ENCODE assay signal across 20 mouse cellular contexts in genomic region chr15:32198076-32198475, GRCm38 (mm10). TPM values are rescaled to one million over a fixed set of nuclear protein-coding genes. Genes with fewer than 3 reads are reported as not detected.
"Had no signal": no experiment of that assay in that cellular context is flagged by ENCODE, and none has a peak within 500 bp of the region (broad histone marks: within the 10 kb centered on the region; RNA-seq: fewer than 3 reads in every experiment).

No protein-coding gene starts in this region.

- H3K9ac ChIP-seq: liver, embryonic 15.5 days; midbrain, embryonic 13.5 days; neural tube, embryonic 15.5 days; stomach, embryonic 15.5 days had no signal

- H3K9me3 ChIP-seq: limb, embryonic 10.5 days; liver, embryonic 15.5 days; midbrain, embryonic 13.5 days; neural tube, embryonic 15.5 days; stomach, embryonic 15.5 days had no signal

- H3K27ac ChIP-seq: left cerebral cortex, adult 2 months; liver, embryonic 15.5 days; midbrain, embryonic 13.5 days; neural tube, embryonic 15.5 days; stomach, embryonic 15.5 days had no signal

- H3K4me3 ChIP-seq: left cerebral cortex, adult 2 months; limb, embryonic 10.5 days; liver, embryonic 15.5 days; midbrain, embryonic 13.5 days; neural tube, embryonic 15.5 days; stomach, embryonic 15.5 days had no signal

- H3K36me3 ChIP-seq: limb, embryonic 10.5 days; liver, embryonic 15.5 days; midbrain, embryonic 13.5 days; neural tube, embryonic 15.5 days; stomach, embryonic 15.5 days had no signal

- H3K27me3 ChIP-seq: liver, embryonic 15.5 days; midbrain, embryonic 13.5 days; neural tube, embryonic 15.5 days; stomach, embryonic 15.5 days had no signal

- DNase-seq: kidney, postnatal 25 days; lung, adult 2 months; lung, postnatal 36 days; right cerebral cortex, postnatal 4 days; spleen, adult 18-20 months; thymus, postnatal 4 days had no signal

- H3K4me1 ChIP-seq: liver, embryonic 15.5 days; neural tube, embryonic 15.5 days; stomach, embryonic 15.5 days had no signal

- H3K4me2 ChIP-seq: liver, embryonic 11.5 days; liver, embryonic 15.5 days; midbrain, embryonic 13.5 days; neural tube, embryonic 15.5 days; stomach, embryonic 15.5 days had no signal

- ATAC-seq: lung, postnatal 0 days; midbrain, embryonic 13.5 days had no signal

RNA-seq across cellular contexts. Expression of gene Tas2r119, which starts 21.0 kb away (rescaled TPM):
- total RNA-seq: layer of hippocampus, postnatal 25 days; left cerebral cortex, adult 2 months; left cerebral cortex, postnatal 14 days; megakaryocyte progenitor cell, adult 5-6 weeks; midbrain, postnatal 0 days had no signal
- polyA plus RNA-seq: kidney, embryonic 16.5 days; liver, embryonic 11.5 days; liver, embryonic 15.5 days; lung, adult 2 months; lung, postnatal 0 days; midbrain, embryonic 13.5 days; midbrain, postnatal 0 days; neural tube, embryonic 11.5 days; neural tube, embryonic 15.5 days; stomach, embryonic 15.5 days had no signal

RNA-seq across cellular contexts. Expression of gene Sema5a, which starts 46.5 kb away (rescaled TPM):
- total RNA-seq: megakaryocyte progenitor cell, adult 5-6 weeks had no signal
